Mouse (Mus musculus) CH12.LX (cell line): ENCODE data around the gene Slc15a4.

ENCODE experiments used
- HCFC1 ChIP-seq: IDR thresholded peaks from 2 replicates; pipeline ENCODE4 v1.6.1; 2012; ENCODE audit warnings: low read depth, mild to moderate bottlenecking, inconsistent platforms, low read length, improper control_type of control experiment
- POLR2AphosphoS2 ChIP-seq: IDR thresholded peaks from 2 replicates; pipeline ENCODE4 v1.6.1; 2011; ENCODE audit warnings: low read depth, low read length, improper control_type of control experiment
- TCF12 ChIP-seq: IDR thresholded peaks from 2 replicates; pipeline ENCODE4 v1.6.1; 2014; ENCODE audit warnings: low read depth, mild to moderate bottlenecking, inconsistent platforms, low read length, improper control_type of control experiment
- ZNF384 ChIP-seq: IDR thresholded peaks from 2 replicates; pipeline ENCODE4 v1.6.1; 2012; ENCODE audit warnings: low read depth, low read length, improper control_type of control experiment, inconsistent platforms

- TF ChIP-seq TCF12: no peak
- TF ChIP-seq ZNF384: no peak
- no peak for TF ChIP-seq POLR2AphosphoS2
- TF ChIP-seq HCFC1: no peak
Observed at GRCm38 (mm10) chr5:127609191-127609714, 23.4 kb downstream of the Slc15a4 start.
